Mouse (Mus musculus): ENCODE data around the gene Kank2.

DNA sequence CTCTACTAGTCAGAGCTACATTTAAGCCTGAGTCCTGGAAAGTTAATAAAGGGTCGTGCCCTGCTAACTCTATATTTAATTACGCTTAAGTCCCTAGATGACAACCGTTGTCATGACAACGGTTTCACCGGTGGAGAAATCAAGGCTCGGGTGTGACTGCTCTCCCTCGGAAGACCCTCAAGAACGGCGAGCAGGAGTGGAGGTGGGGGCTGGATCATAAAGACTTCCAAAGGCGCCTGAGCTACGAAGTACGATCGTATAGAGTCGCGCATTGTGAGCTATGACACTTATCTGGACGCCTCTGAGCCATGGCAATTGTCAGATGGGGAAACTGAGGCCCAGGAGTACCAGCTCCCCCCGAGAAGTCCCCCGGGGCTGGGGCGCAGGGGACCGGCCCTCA is 38.8 kb downstream of the Kank2 start:
- TF ChIP-seq POLR2A (IDR thresholded peaks at IDR 0.05; ENCODE audit: low read depth, low read length), result no peak
- no peak for TF ChIP-seq CTCF (IDR thresholded peaks at IDR 0.05; ENCODE audit: extremely low read depth, insufficient read length, insufficient replicate concordance, low read depth, low read length)
